Mouse (Mus musculus): ENCODE results near the gene Anp32e. TPM values are rescaled to one million over a fixed set of nuclear protein-coding genes. Genes with fewer than 3 reads are reported as not detected.

The Anp32e gene
- polyA plus RNA-seq, 1 experiment from 2014 or later, result 78.3 TPM

- peak; percentile 15; the same call in 1 of the 2 replicates for ATAC-seq (ENCODE audit: low FRiP score, low TSS enrichment)
Measured at GRCm38 (mm10) chr3:95986001-95986622, 57.1 kb downstream of the Anp32e start.

GRCm38 (mm10) chr3:95986984-95987383 is 57.9 kb downstream of the Anp32e start:
- Histone ChIP-seq H3K27ac (ENCODE audit: low read depth, low read length) (peak overlapping the region; percentile 95; the same call in 1 of the 2 replicates), H3K36me3 (ENCODE audit: control insufficient read depth, insufficient read depth, low read length) (peaks cover 45% of the 10 kb centered on the region), H3K4me3 (ENCODE audit: low read length) (no peak overlapping the region), H3K4me2 (replicated peaks; ENCODE audit: low read depth, low read length) (no peak overlapping the region), H3K4me1 (ENCODE audit: control insufficient read depth, insufficient read depth, low read length) (peaks cover 22% of the 10 kb centered on the region), H3K9ac (ENCODE audit: low read depth, low read length) (no peak overlapping the region), H3K9me3 (ENCODE audit: control insufficient read depth, low read length) (peaks cover 3% of the 10 kb centered on the region; the same call in 1 of the 2 replicates), H3K27me3 (ENCODE audit: control insufficient read depth, insufficient read depth, low read length) (no peaks in the 10 kb centered on the region)
- no peak for ATAC-seq (ENCODE audit: low FRiP score, low TSS enrichment)
- WGBS, result 77% methylated on average over 4 of the region's 4 CpGs

More at GRCm38 (mm10) chr3:95986001-95986622, 57.1 kb downstream of the Anp32e start:
- peak overlapping the region; percentile 10 for H3K4me3 ChIP-seq (ENCODE audit: low read length)
- WGBS, result 3% methylated on average over 21 of the region's 21 CpGs
- H3K36me3 ChIP-seq (ENCODE audit: control insufficient read depth, insufficient read depth, low read length), result peaks cover 37% of the 10 kb centered on the region
- H3K27me3 ChIP-seq (ENCODE audit: control insufficient read depth, insufficient read depth, low read length), result no peaks in the 10 kb centered on the region
- peak overlapping the region; percentile 44 for H3K4me2 ChIP-seq (replicated peaks; ENCODE audit: low read depth, low read length)
- H3K9me3 ChIP-seq (ENCODE audit: control insufficient read depth, low read length), result peaks cover 3% of the 10 kb centered on the region; the same call in 1 of the 2 replicates
- peak overlapping the region; percentile 95 for H3K27ac ChIP-seq (ENCODE audit: low read depth, low read length)
- peaks cover 22% of the 10 kb centered on the region for H3K4me1 ChIP-seq (ENCODE audit: control insufficient read depth, insufficient read depth, low read length)
- H3K9ac ChIP-seq (ENCODE audit: low read depth, low read length), result peak overlapping the region; percentile 60

GRCm38 (mm10) chr3:95987386-95988110 is 58.5 kb downstream of the Anp32e start:
- H3K36me3 ChIP-seq (ENCODE audit: control insufficient read depth, insufficient read depth, low read length), result peaks cover 49% of the 10 kb centered on the region
- no peak overlapping the region for H3K9ac ChIP-seq (ENCODE audit: low read depth, low read length)
- no peak for ATAC-seq (ENCODE audit: low FRiP score, low TSS enrichment)
- no peaks in the 10 kb centered on the region for H3K27me3 ChIP-seq (ENCODE audit: control insufficient read depth, insufficient read depth, low read length)
- H3K4me1 ChIP-seq (ENCODE audit: control insufficient read depth, insufficient read depth, low read length), result peaks cover 22% of the 10 kb centered on the region
- no peak overlapping the region for H3K27ac ChIP-seq (ENCODE audit: low read depth, low read length)
- WGBS, result 75% methylated on average over 6 of the region's 6 CpGs
- H3K9me3 ChIP-seq (ENCODE audit: control insufficient read depth, low read length), result peaks cover 3% of the 10 kb centered on the region; the same call in 1 of the 2 replicates
- H3K4me2 ChIP-seq (replicated peaks; ENCODE audit: low read depth, low read length), result no peak overlapping the region
- no peak overlapping the region for H3K4me3 ChIP-seq (ENCODE audit: low read length)

- peaks cover 27% of the 10 kb centered on the region for H3K4me1 ChIP-seq (ENCODE audit: control insufficient read depth, insufficient read depth, low read length)
- no peak overlapping the region for H3K27ac ChIP-seq (ENCODE audit: low read depth, low read length)
- H3K9ac ChIP-seq (ENCODE audit: low read depth, low read length), result no peak overlapping the region
- H3K27me3 ChIP-seq (ENCODE audit: control insufficient read depth, insufficient read depth, low read length), result no peaks in the 10 kb centered on the region
- WGBS, result 100% methylated on average over 1 of the region's 1 CpGs
- peaks cover 3% of the 10 kb centered on the region; the same call in 1 of the 2 replicates for H3K9me3 ChIP-seq (ENCODE audit: control insufficient read depth, low read length)
- no peak overlapping the region for H3K4me2 ChIP-seq (replicated peaks; ENCODE audit: low read depth, low read length)
- H3K4me3 ChIP-seq (ENCODE audit: low read length), result no peak overlapping the region
- no peak for ATAC-seq (ENCODE audit: low FRiP score, low TSS enrichment)
- peaks cover 53% of the 10 kb centered on the region for H3K36me3 ChIP-seq (ENCODE audit: control insufficient read depth, insufficient read depth, low read length)
Measured at GRCm38 (mm10) chr3:95988138-95988537, 59.1 kb downstream of the Anp32e start.

GRCm38 (mm10) chr3:95988969-95989368 is 59.9 kb downstream of the Anp32e start:
- peaks cover 35% of the 10 kb centered on the region for H3K4me1 ChIP-seq (ENCODE audit: control insufficient read depth, insufficient read depth, low read length)
- 0 out of 2 replicates have a peak overlapping the region, but pooled peaks have one; percentile 2 for H3K9ac ChIP-seq (ENCODE audit: low read depth, low read length)
- H3K9me3 ChIP-seq (ENCODE audit: control insufficient read depth, low read length), result peaks cover 3% of the 10 kb centered on the region; the same call in 1 of the 2 replicates
- peak overlapping the region; percentile 30; the same call in 1 of the 2 replicates for H3K27ac ChIP-seq (ENCODE audit: low read depth, low read length)
- no peak overlapping the region for H3K4me2 ChIP-seq (replicated peaks; ENCODE audit: low read depth, low read length)
- H3K36me3 ChIP-seq (ENCODE audit: control insufficient read depth, insufficient read depth, low read length), result peaks cover 53% of the 10 kb centered on the region
- no peak for ATAC-seq (ENCODE audit: low FRiP score, low TSS enrichment)
- WGBS, result 61% methylated on average over 10 of the region's 10 CpGs
- no peaks in the 10 kb centered on the region for H3K27me3 ChIP-seq (ENCODE audit: control insufficient read depth, insufficient read depth, low read length)
- H3K4me3 ChIP-seq (ENCODE audit: low read length), result no peak overlapping the region

- no peaks in the 10 kb centered on the region for H3K9me3 ChIP-seq (ENCODE audit: control insufficient read depth, low read length)
- H3K4me2 ChIP-seq (replicated peaks; ENCODE audit: low read depth, low read length), result no peak overlapping the region
- no peak for ATAC-seq (ENCODE audit: low FRiP score, low TSS enrichment)
- H3K9ac ChIP-seq (ENCODE audit: low read depth, low read length), result no peak overlapping the region
- H3K27me3 ChIP-seq (ENCODE audit: control insufficient read depth, insufficient read depth, low read length), result no peaks in the 10 kb centered on the region
- 84% methylated on average over 12 of the region's 12 CpGs for WGBS
- H3K4me1 ChIP-seq (ENCODE audit: control insufficient read depth, insufficient read depth, low read length), result peaks cover 30% of the 10 kb centered on the region
- no peak overlapping the region for H3K4me3 ChIP-seq (ENCODE audit: low read length)
- peak overlapping the region; percentile 17; the same call in 1 of the 2 replicates for H3K27ac ChIP-seq (ENCODE audit: low read depth, low read length)
- H3K36me3 ChIP-seq (ENCODE audit: control insufficient read depth, insufficient read depth, low read length), result peaks cover 53% of the 10 kb centered on the region
Measured at GRCm38 (mm10) chr3:95990413-95990941, 61.4 kb downstream of the Anp32e start.

- H3K4me2 ChIP-seq (replicated peaks; ENCODE audit: low read depth, low read length), result peak overlapping the region; percentile 59
- 30% methylated on average over 5 of the region's 5 CpGs for WGBS
- peak overlapping the region; percentile 81; the same call in 1 of the 2 replicates for H3K4me3 ChIP-seq (ENCODE audit: low read length)
- H3K9me3 ChIP-seq (ENCODE audit: control insufficient read depth, low read length), result no peaks in the 10 kb centered on the region
- no peak for ATAC-seq (ENCODE audit: low FRiP score, low TSS enrichment)
- peak overlapping the region; percentile 96; the same call in 1 of the 2 replicates for H3K27ac ChIP-seq (ENCODE audit: low read depth, low read length)
- no peaks in the 10 kb centered on the region for H3K27me3 ChIP-seq (ENCODE audit: control insufficient read depth, insufficient read depth, low read length)
- H3K4me1 ChIP-seq (ENCODE audit: control insufficient read depth, insufficient read depth, low read length), result peaks cover 24% of the 10 kb centered on the region; the same call in 1 of the 2 replicates
- H3K36me3 ChIP-seq (ENCODE audit: control insufficient read depth, insufficient read depth, low read length), result peaks cover 46% of the 10 kb centered on the region
- peak overlapping the region; percentile 96; the same call in 1 of the 2 replicates for H3K9ac ChIP-seq (ENCODE audit: low read depth, low read length)
Measured at GRCm38 (mm10) chr3:95992990-95993603, 64.1 kb downstream of the Anp32e start.

- peak overlapping the region; percentile 81 for H3K4me3 ChIP-seq (ENCODE audit: low read length)
- 17% methylated on average over 4 of the region's 4 CpGs for WGBS
- peak overlapping the region; percentile 59 for H3K4me2 ChIP-seq (replicated peaks; ENCODE audit: low read depth, low read length)
- peak overlapping the region; percentile 96 for H3K9ac ChIP-seq (ENCODE audit: low read depth, low read length)
- H3K36me3 ChIP-seq (ENCODE audit: control insufficient read depth, insufficient read depth, low read length), result peaks cover 38% of the 10 kb centered on the region
- H3K27me3 ChIP-seq (ENCODE audit: control insufficient read depth, insufficient read depth, low read length), result no peaks in the 10 kb centered on the region
- no peaks in the 10 kb centered on the region for H3K9me3 ChIP-seq (ENCODE audit: control insufficient read depth, low read length)
- no peak for ATAC-seq (ENCODE audit: low FRiP score, low TSS enrichment)
- peaks cover 24% of the 10 kb centered on the region; the same call in 1 of the 2 replicates for H3K4me1 ChIP-seq (ENCODE audit: control insufficient read depth, insufficient read depth, low read length)
- peak overlapping the region; percentile 96 for H3K27ac ChIP-seq (ENCODE audit: low read depth, low read length)
Measured at GRCm38 (mm10) chr3:95993881-95994280, 64.8 kb downstream of the Anp32e start.
